In the genomic region with DNA sequence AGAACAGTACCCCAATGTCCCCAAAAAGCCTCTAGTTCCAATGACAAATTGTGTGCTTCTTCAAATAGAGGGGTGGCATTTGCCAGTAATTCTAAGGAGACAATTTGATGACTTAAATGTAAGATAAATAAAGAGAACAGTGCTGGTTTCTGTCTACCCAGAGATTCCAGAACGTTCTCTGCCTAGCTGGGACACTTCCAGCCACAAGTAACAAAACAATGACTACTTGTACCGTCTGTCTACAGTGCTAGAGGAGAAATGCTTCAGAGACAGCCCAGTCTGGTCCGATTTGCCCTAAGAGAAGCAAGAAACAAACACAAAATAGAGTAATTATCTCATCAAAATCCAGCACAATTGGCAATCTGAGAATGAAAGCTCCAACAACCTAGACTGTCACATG, we compare ENCODE assay signal across 14 mouse cellular contexts.
"Had no signal": no experiment of that assay in that cellular context is flagged by ENCODE, and none has a peak within 500 bp of the region (broad histone marks: within the 10 kb centered on the region; RNA-seq: fewer than 3 reads in every experiment).

No protein-coding gene starts in this region.

- H3K27ac ChIP-seq: left cerebral cortex, adult 2 months; liver, embryonic 13.5 days; midbrain, embryonic 10.5 days; midbrain, embryonic 13.5 days had no signal

- H3K36me3 ChIP-seq: liver, embryonic 13.5 days; midbrain, embryonic 10.5 days; midbrain, embryonic 13.5 days had no signal

- H3K4me3 ChIP-seq: left cerebral cortex, adult 2 months; liver, embryonic 13.5 days; megakaryocyte, embryonic 14.5 days; midbrain, embryonic 10.5 days; midbrain, embryonic 13.5 days had no signal

- ATAC-seq: intestine, embryonic 16.5 days; lung, postnatal 0 days; midbrain, embryonic 13.5 days had no signal

- H3K4me1 ChIP-seq: liver, embryonic 13.5 days; megakaryocyte, embryonic 14.5 days; midbrain, embryonic 10.5 days had no signal

- DNase-seq: kidney, adult 18-20 months; kidney, adult 9 months; kidney, postnatal 14 days; kidney, postnatal 4 days; liver, embryonic 13.5 days; lung, adult 2 months; thymus, adult 2 months; thymus, postnatal 14 days had no signal

- H3K27me3 ChIP-seq: liver, embryonic 13.5 days; megakaryocyte, embryonic 14.5 days; midbrain, embryonic 13.5 days had no signal

- H3K4me2 ChIP-seq: liver, embryonic 13.5 days; midbrain, embryonic 13.5 days had no signal

- H3K9ac ChIP-seq: liver, embryonic 13.5 days; midbrain, embryonic 13.5 days had no signal
